Mouse (Mus musculus) heart, embryonic 13.5 days (tissue): Measurements from ENCODE around the gene Abcc4. TPM values are rescaled to one million over a fixed set of nuclear protein-coding genes. Genes with fewer than 3 reads are reported as not detected.
A peak's percentile ranks its signal among the peaks of the same experiment; 100 is the strongest.

ENCODE experiments used
- ATAC-seq: fragments of 200-750 bp; cut with Nextera tagmentation; 2 replicates; pipeline ENCODE4 v1.8.0; 2017; ENCODE audit warnings: moderate TSS enrichment; ENCODE audit not compliant: insufficient number of reproducible peaks, low FRiP score, low TSS enrichment; ENCODE audit errors: extremely low read depth
- H3K27ac ChIP-seq: fragments of 300-500 bp; sonication (generic); replicated peaks from 2 replicates; pipeline ENCODE4 v1.5.1; 2015; ENCODE audit warnings: moderate library complexity, mild to moderate bottlenecking, inconsistent platforms
- H3K27me3 ChIP-seq: fragments of 300-500 bp; sonication (generic); replicated peaks from 2 replicates; pipeline ENCODE4 v1.6.1; 2015; ENCODE audit warnings: mild to moderate bottlenecking, inconsistent platforms
- H3K36me3 ChIP-seq: fragments of 300-500 bp; sonication (generic); 2 replicates; pipeline ENCODE4 v1.6.1; 2015; ENCODE audit warnings: mild to moderate bottlenecking, inconsistent platforms
- H3K4me1 ChIP-seq: fragments of 300-500 bp; sonication (generic); 2 replicates; pipeline ENCODE4 v1.6.1; 2015; ENCODE audit warnings: inconsistent platforms
- H3K4me2 ChIP-seq: fragments of 300-500 bp; sonication (generic); 2 replicates; pipeline ENCODE4 v1.6.1; 2015; ENCODE audit warnings: inconsistent platforms, mild to moderate bottlenecking, moderate library complexity
- H3K4me3 ChIP-seq: fragments of 300-500 bp; sonication (generic); 2 replicates; pipeline ENCODE4 v1.5.1; 2015; ENCODE audit warnings: moderate library complexity, mild to moderate bottlenecking, inconsistent platforms
- H3K9ac ChIP-seq: fragments of 300-500 bp; sonication (generic); 2 replicates; pipeline ENCODE4 v1.6.1; 2015; ENCODE audit warnings: inconsistent platforms, mild to moderate bottlenecking, moderate library complexity
- H3K9me3 ChIP-seq: fragments of 300-500 bp; sonication (generic); 2 replicates; pipeline ENCODE4 v1.6.1; 2016; ENCODE audit warnings: inconsistent platforms
- WGBS: fragments of 180-500 bp; shearing (Covaris S2); methylation state at CpG from one replicate; pipeline ENCODE4 v1.1.7; 2015; ENCODE audit warnings: mixed read lengths; 5-methylcytosine and 5-hydroxymethylcytosine counted together
- polyA plus RNA-seq: library from polyadenylated mRNA; unstranded; fragments of >200 nt; fragmentation: Nextera tagmentation; extraction: Ambion mirVana; gene quantifications from 2 replicates; pipeline ENCODE4 v1.2.1, GENCODE M21; 2015

Abcc4 gene
- polyA plus RNA-seq = 1.5 and 1.8 TPM in 2 replicates

DNA sequence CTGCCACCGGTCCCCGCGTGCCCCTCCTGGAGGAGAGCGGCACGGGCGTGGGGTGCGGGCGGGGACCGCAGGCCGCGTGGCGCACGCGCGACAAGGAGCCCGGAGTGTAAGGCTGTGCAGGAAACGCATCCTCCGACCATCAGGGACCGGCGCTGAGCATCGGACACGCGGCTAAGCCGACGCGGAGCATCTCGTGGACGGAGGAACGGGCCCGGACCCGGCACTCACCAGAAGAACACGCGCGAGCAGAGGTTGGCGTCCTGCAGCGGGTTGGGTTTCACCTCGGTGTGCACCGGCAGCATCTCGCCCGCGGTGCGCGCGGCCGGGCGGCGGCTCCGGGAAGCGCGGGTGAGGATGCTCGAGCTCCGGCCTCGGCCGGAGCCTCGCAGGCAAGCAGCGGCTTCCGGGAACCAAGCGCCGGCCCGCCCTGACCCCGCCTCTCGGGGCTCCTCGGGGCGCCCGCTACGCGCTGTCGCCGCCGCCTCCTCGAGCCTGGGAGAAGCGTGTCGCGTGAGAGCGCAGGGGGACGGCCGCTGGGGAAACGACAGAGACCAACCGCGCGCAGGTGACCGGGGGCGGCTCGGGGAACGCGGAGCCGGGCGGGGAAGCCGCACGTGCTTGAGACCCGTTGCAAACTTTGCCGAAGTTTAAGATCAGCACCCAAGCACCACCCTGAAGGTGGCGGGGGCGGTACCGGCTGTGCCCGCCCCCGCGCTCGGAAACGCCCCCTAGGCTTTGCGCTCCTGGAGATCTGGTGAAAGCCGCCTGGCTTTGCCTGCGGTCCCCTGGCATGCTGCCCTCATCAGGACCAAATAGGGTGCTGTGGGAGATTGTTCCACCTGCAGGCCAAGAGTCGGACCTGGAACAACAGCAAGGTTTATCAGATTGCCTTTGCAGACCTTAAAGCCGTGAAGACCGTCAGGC is at the start of gene Abcc4:
TSS of gene Abcc4 (minus strand) at position 412 of the 924 bp plus-strand sequence.
- Histone ChIP-seq H3K4me1 (peaks cover 25% of the 10 kb centered on the region), H3K27me3 (peaks cover 43% of the 10 kb centered on the region), H3K4me3 (peak within 1 kb of the TSS; percentile 69), H3K9ac (peak within 1 kb of the TSS; percentile 80), H3K36me3 (no peaks in the 10 kb centered on the region), H3K4me2 (peak within 1 kb of the TSS; percentile 100), H3K27ac (no peak within 1 kb of the TSS), H3K9me3 (no peaks in the 10 kb centered on the region)
- WGBS = under 1% methylated on average over 106 of the region's 106 CpGs
- peak; percentile 69; the same call in 1 of the 2 replicates for ATAC-seq

DNA sequence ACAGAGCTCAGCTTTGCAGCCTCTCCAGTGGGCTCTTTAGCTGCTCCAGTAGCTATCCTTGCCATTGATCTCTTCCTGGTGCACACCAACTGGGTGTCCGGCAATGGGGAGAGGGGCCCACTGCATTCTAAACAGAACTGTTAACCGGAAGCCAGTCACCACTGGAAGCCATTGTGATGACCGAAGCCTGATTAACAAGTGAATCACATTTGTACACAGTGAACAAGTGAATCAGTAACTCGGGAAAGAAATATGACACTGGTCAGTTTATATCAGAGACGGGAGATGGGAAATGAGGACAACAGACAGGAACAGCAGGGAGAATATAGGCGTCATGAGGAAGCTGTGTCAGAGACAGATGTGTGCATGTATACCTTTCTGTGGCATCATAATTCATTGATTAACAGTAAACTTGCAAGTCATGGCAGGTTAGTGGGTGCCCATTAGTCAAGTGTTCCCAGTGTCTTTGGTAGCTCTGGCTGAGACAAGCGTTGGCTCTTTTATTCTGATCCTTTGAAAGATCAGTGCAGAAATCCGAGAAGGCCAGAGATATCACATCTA is 45.3 kb upstream of the Abcc4 start:
- Histone ChIP-seq H3K4me2 (no peak overlapping the region), H3K9ac (no peak overlapping the region), H3K4me3 (no peak overlapping the region), H3K27me3 (no peaks in the 10 kb centered on the region), H3K9me3 (no peaks in the 10 kb centered on the region), H3K4me1 (no peaks in the 10 kb centered on the region), H3K27ac (no peak overlapping the region), H3K36me3 (no peaks in the 10 kb centered on the region)
- 75% methylated on average over 8 of the region's 8 CpGs for WGBS
- ATAC-seq = no peak

DNA sequence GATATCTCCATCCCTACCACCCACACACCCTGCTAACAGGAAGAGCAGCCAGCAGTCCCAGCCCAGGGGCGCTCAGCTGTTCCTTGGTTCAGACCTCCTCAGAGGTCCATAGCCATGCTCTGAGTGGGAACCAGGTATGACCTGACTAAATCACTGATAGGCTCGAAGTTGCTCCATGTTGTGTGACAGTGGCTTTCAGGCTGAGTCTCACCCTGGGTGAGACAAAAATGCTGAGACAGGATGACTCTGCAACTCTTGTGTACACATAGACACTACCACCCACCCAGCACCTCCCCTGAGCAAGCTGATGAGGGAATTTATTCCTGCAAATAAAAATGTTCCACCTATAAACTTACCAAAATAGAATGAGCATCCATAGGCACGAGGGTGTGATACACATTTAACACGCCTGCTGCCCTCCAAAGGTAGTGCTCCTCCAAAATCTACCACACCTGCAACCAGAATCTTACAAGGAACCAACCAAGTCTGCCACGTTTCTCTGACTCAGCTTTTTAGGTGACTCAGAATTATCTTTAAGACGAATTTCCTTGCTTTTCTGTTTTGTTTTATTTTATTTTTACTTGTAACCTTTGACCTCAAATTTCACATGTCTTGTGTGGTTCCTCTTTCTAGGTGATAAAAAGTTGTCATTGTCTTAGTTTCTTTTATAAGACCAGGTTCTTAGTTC is 44.6 kb upstream of the Abcc4 start:
- no peak overlapping the region for H3K4me3 ChIP-seq
- H3K4me2 ChIP-seq = no peak overlapping the region
- WGBS = 66% methylated on average over 6 of the region's 6 CpGs
- no peak overlapping the region for H3K9ac ChIP-seq
- no peaks in the 10 kb centered on the region for H3K9me3 ChIP-seq
- H3K36me3 ChIP-seq = no peaks in the 10 kb centered on the region
- ATAC-seq = peak; percentile 82
- no peak overlapping the region; the same call in 1 of the 2 replicates for H3K27ac ChIP-seq
- no peaks in the 10 kb centered on the region for H3K27me3 ChIP-seq
- H3K4me1 ChIP-seq = no peaks in the 10 kb centered on the region

DNA sequence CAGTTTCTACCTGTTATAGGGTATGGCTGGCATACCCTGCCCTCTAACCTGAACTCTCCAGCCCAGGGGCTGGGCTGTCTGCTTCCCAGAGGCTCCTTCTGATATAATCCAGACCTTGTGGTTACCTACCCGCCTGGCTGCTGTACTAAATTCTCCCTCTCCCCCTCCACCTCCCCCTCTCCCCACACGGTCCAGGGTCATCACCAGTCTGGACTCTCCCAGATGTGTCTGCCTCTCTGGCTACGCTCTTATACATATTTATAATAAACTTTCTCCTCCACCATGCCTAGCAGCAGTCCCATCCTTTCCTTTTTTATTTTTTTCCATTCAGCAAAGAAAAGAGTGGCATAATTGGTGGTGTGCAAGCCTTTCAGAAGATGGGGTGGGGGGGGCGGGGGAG is 43.7 kb upstream of the Abcc4 start:
- no peak overlapping the region for H3K4me2 ChIP-seq
- H3K4me3 ChIP-seq = no peak overlapping the region
- no peaks in the 10 kb centered on the region for H3K4me1 ChIP-seq
- H3K27ac ChIP-seq = no peak overlapping the region
- 55% methylated on average over 4 of the region's 4 CpGs for WGBS
- no peaks in the 10 kb centered on the region for H3K36me3 ChIP-seq
- H3K27me3 ChIP-seq = no peaks in the 10 kb centered on the region
- no peaks in the 10 kb centered on the region for H3K9me3 ChIP-seq
- no peak for ATAC-seq
- H3K9ac ChIP-seq = no peak overlapping the region

DNA sequence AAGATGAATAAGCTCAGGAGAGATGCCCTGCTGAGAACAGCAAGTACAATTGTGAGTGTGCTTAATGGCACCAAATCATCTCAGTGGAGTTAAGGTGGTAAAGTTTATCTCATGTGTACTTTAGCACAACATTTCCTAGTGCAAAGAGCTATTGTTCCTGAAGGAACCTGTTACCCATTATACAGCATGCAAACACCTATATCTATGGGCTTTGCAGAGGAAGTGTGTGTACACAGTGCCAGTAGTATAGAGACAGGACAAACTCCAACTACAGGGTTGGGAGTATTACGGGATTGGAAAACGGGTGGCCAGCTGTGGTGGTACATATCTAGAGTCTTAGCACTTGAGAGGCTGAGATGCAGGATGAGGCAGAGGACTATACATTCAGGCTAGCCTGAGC is 43.0 kb upstream of the Abcc4 start:
- H3K4me3 ChIP-seq = no peak overlapping the region
- no peaks in the 10 kb centered on the region for H3K36me3 ChIP-seq
- WGBS = 89% methylated on average over 2 of the region's 2 CpGs
- no peak overlapping the region for H3K27ac ChIP-seq
- no peaks in the 10 kb centered on the region for H3K9me3 ChIP-seq
- no peak overlapping the region for H3K4me2 ChIP-seq
- no peaks in the 10 kb centered on the region for H3K4me1 ChIP-seq
- H3K9ac ChIP-seq = no peak overlapping the region
- no peaks in the 10 kb centered on the region for H3K27me3 ChIP-seq
- ATAC-seq = no peak

- Histone ChIP-seq H3K4me1 (no peaks in the 10 kb centered on the region), H3K27me3 (no peaks in the 10 kb centered on the region), H3K9me3 (peaks cover 6% of the 10 kb centered on the region; the same call in 1 of the 2 replicates), H3K9ac (no peak overlapping the region), H3K4me2 (no peak overlapping the region), H3K27ac (no peak overlapping the region), H3K36me3 (no peaks in the 10 kb centered on the region), H3K4me3 (no peak overlapping the region)
- WGBS = 71% methylated on average over 5 of the region's 5 CpGs
- ATAC-seq = no peak
These were observed 36.8 kb upstream of the Abcc4 start for GRCm38 (mm10) chr14:118742862-118743261.

DNA sequence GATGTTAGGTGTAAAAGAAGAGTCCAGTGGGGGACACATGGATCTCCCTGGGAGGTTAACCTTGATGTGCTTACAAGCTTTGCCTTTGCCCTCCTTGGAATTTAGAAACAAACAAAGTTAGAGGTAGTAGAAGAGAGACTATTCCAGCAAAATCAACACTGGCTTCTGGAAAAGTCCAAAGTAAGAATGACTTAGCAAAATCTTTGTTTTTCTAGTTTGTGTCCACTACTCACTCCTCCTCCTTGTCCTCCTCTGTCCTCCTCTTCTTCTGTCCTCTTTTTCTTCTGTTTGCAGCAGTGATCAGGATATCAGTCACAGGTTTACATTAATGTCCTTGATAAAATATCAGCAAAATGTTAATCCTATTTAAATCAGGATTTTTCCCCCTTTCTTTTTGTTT is 35.8 kb upstream of the Abcc4 start:
- no peak overlapping the region for H3K4me2 ChIP-seq
- no peak; the same call in 1 of the 2 replicates for ATAC-seq
- no peak overlapping the region for H3K4me3 ChIP-seq
- H3K36me3 ChIP-seq = no peaks in the 10 kb centered on the region
- peaks cover 6% of the 10 kb centered on the region; the same call in 1 of the 2 replicates for H3K9me3 ChIP-seq
- H3K27me3 ChIP-seq = no peaks in the 10 kb centered on the region
- H3K27ac ChIP-seq = no peak overlapping the region
- H3K9ac ChIP-seq = no peak overlapping the region
- peaks cover 9% of the 10 kb centered on the region for H3K4me1 ChIP-seq

DNA sequence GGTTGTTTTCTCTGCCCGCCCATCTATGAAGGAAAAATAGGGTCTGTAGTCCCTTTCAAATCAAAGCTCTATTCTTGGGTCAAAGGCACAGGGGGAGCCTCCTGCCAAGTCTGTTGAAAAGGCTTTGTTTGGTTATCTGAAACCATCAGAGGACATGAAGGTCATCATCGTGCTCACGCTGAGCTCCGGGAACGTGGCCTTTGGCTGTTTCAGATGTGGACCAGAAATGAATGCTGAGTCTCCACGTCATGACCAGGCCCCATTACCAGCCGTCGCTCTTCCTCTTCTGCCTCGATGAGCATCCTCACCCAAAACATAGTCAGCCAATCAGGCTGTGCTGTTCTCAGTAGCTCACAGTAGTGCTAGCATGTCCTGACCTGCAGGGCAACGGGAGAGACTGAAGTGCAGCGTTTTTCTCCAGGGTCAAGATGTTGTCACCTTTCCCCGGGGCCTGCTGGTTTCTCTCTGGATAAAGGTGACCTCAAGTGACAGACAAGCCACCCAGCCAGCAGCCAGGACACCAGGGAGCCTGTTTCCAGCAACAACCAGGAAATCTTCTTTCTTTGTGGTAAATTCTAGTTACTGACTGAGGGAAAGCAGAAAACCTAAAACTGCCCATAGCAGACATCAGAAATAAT is 31.4 kb upstream of the Abcc4 start:
- no peak overlapping the region for H3K27ac ChIP-seq
- WGBS = 29% methylated on average over 12 of the region's 12 CpGs
- H3K4me3 ChIP-seq = no peak overlapping the region
- H3K9ac ChIP-seq = no peak overlapping the region
- peaks cover 6% of the 10 kb centered on the region; the same call in 1 of the 2 replicates for H3K9me3 ChIP-seq
- H3K4me2 ChIP-seq = no peak overlapping the region
- ATAC-seq = no peak
- H3K36me3 ChIP-seq = no peaks in the 10 kb centered on the region
- 0 out of 2 replicates have a peak, but pooled peaks cover under 1% of the 10 kb centered on the region for H3K27me3 ChIP-seq
- peaks cover 12% of the 10 kb centered on the region for H3K4me1 ChIP-seq

- Histone ChIP-seq H3K27me3 (0 out of 2 replicates have a peak, but pooled peaks cover 3% of the 10 kb centered on the region), H3K27ac (no peak overlapping the region), H3K36me3 (no peaks in the 10 kb centered on the region), H3K4me3 (no peak overlapping the region), H3K4me2 (no peak overlapping the region), H3K9ac (no peak overlapping the region), H3K9me3 (peaks cover 4% of the 10 kb centered on the region; the same call in 1 of the 2 replicates), H3K4me1 (peaks cover 12% of the 10 kb centered on the region)
- ATAC-seq = no peak
- 74% methylated on average over 2 of the region's 2 CpGs for WGBS
These were observed 29.1 kb upstream of the Abcc4 start for GRCm38 (mm10) chr14:118735114-118735513.

GRCm38 (mm10) chr14:118733146-118733545 is 27.1 kb upstream of the Abcc4 start:
- WGBS = 79% methylated on average over 5 of the region's 5 CpGs
- Histone ChIP-seq H3K27me3 (0 out of 2 replicates have a peak, but pooled peaks cover 3% of the 10 kb centered on the region), H3K9ac (no peak overlapping the region), H3K27ac (no peak overlapping the region), H3K9me3 (no peaks in the 10 kb centered on the region), H3K4me3 (no peak overlapping the region), H3K4me2 (no peak overlapping the region), H3K36me3 (no peaks in the 10 kb centered on the region), H3K4me1 (peaks cover 12% of the 10 kb centered on the region)
- ATAC-seq = no peak

GRCm38 (mm10) chr14:118730631-118731030 is 24.6 kb upstream of the Abcc4 start:
- H3K9ac ChIP-seq = no peak overlapping the region
- no peaks in the 10 kb centered on the region for H3K9me3 ChIP-seq
- H3K4me2 ChIP-seq = no peak overlapping the region
- no peak overlapping the region for H3K4me3 ChIP-seq
- no peaks in the 10 kb centered on the region for H3K36me3 ChIP-seq
- no peak for ATAC-seq
- 0 out of 2 replicates have a peak, but pooled peaks cover 3% of the 10 kb centered on the region for H3K27me3 ChIP-seq
- H3K27ac ChIP-seq = no peak overlapping the region
- WGBS = 73% methylated on average over 5 of the region's 5 CpGs
- H3K4me1 ChIP-seq = 0 out of 2 replicates have a peak, but pooled peaks cover 3% of the 10 kb centered on the region
